Mouse (Mus musculus): ENCODE measurements around the gene Nf1.

The Nf1 gene

GRCm38 (mm10) chr11:79459846-79460245, 120.4 kb downstream of the Nf1 start:
- in situ Hi-C loops (cut with MseI, MboI): no loop called here

- in situ Hi-C loops (cut with MseI, MboI): no loop called here
Measured at GRCm38 (mm10) chr11:79460756-79461450, 121.4 kb downstream of the Nf1 start.

- in situ Hi-C loops (cut with MseI, MboI): no loop called here
Measured at GRCm38 (mm10) chr11:79468097-79468496, 128.6 kb downstream of the Nf1 start.

- in situ Hi-C loops (cut with MseI, MboI): no loop called here
Measured at GRCm38 (mm10) chr11:79483392-79483791, 143.9 kb downstream of the Nf1 start.

GRCm38 (mm10) chr11:79483876-79484528, 144.5 kb downstream of the Nf1 start:
- in situ Hi-C loops (cut with MseI, MboI): no loop called here

- in situ Hi-C loops (cut with MseI, MboI): no loop called here
Measured at GRCm38 (mm10) chr11:79484721-79485120, 145.2 kb downstream of the Nf1 start.

GRCm38 (mm10) chr11:79494976-79495800, 155.7 kb downstream of the Nf1 start:
- in situ Hi-C loops (cut with MseI, MboI): no loop called here

GRCm38 (mm10) chr11:79502917-79503316, 163.4 kb downstream of the Nf1 start:
- in situ Hi-C loops (cut with MseI, MboI): no loop called here

GRCm38 (mm10) chr11:79503845-79504244, 164.4 kb downstream of the Nf1 start, which contains the start of gene Omg:
Gene Omg (minus strand): TSS chr11:79504084.
- in situ Hi-C loops (cut with MseI, MboI): no loop called here

- in situ Hi-C loops (cut with MseI, MboI): no loop called here
Measured at GRCm38 (mm10) chr11:79504506-79504905, 165.0 kb downstream of the Nf1 start.

GRCm38 (mm10) chr11:79511970-79512369, 172.5 kb downstream of the Nf1 start:
- in situ Hi-C loops (cut with MseI, MboI): no loop called here

- in situ Hi-C loops (cut with MseI, MboI): no loop called here
Measured at GRCm38 (mm10) chr11:79515331-79515730, 175.8 kb downstream of the Nf1 start.

GRCm38 (mm10) chr11:79515798-79516197, 176.3 kb downstream of the Nf1 start:
- in situ Hi-C loops (cut with MseI, MboI): no loop called here

- in situ Hi-C loops (cut with MseI, MboI): no loop called here
Measured at GRCm38 (mm10) chr11:79519299-79519698, 179.8 kb downstream of the Nf1 start.

GRCm38 (mm10) chr11:79519878-79520291, 180.4 kb downstream of the Nf1 start:
- in situ Hi-C loops (cut with MseI, MboI): no loop called here

GRCm38 (mm10) chr11:79520772-79521171, 181.3 kb downstream of the Nf1 start:
- in situ Hi-C loops (cut with MseI, MboI): no loop called here

- in situ Hi-C loops (cut with MseI, MboI): no loop called here
Measured at GRCm38 (mm10) chr11:79521930-79522329, 182.4 kb downstream of the Nf1 start.

GRCm38 (mm10) chr11:79522944-79523343, 183.5 kb downstream of the Nf1 start:
- in situ Hi-C loops (cut with MseI, MboI): no loop called here

GRCm38 (mm10) chr11:79523560-79524309, 184.2 kb downstream of the Nf1 start, which contains the start of gene Evi2b:
Gene Evi2b (minus strand): TSS chr11:79523762.
- in situ Hi-C loops (cut with MseI, MboI): no loop called here

GRCm38 (mm10) chr11:79524310-79524575, 184.8 kb downstream of the Nf1 start:
- in situ Hi-C loops (cut with MseI, MboI): no loop called here

- in situ Hi-C loops (cut with MseI, MboI): no loop called here
Measured at GRCm38 (mm10) chr11:79526549-79526948, 187.1 kb downstream of the Nf1 start.

All from mouse trophoblast stem cell (cell line).